Mouse (Mus musculus) CD8-positive naive resting alpha-beta T cell, adult 2 months (primary cell): ENCODE results near the gene Pycard.
"Not testable (repeated sequence)": the region's sequence is repeated elsewhere in the genome, so short reads cannot be mapped to it uniquely, and the experiment has no call there.

Experiments
- DNase-seq, 2 experiments: peaks; one replicate each; pipeline ENCODE4 v3.0.0; 2022; ENCODE audit warnings: low read depth in 2 of 2, low spot score in 2 of 2

Pycard gene

GRCm38 (mm10) chr7:127942097-127942496, 51.6 kb downstream of the Pycard start:
- DNase-seq, result not testable (repeated sequence)
